7 mouse cellular contexts compared by ENCODE assay signal in genomic region chr17:71182211-71182721, GRCm38 (mm10). TPM values are rescaled to one million over a fixed set of nuclear protein-coding genes. Genes with fewer than 3 reads are reported as not detected.
DNase-seq lines count a peak whose midpoint lies in the region; ATAC-seq and TF ChIP-seq lines count a peak whose summit lies in the region.

Gene Lpin2 (plus strand): TSS chr17:71182560.

- TF ChIP-seq EP300 in liver, embryonic 14.5 days (IDR thresholded peaks at IDR 0.05; ENCODE audit: low read depth) = no peak

- peak within 1 kb of the TSS; percentile 99 for H3K4me3 ChIP-seq in kidney, adult 2 months (ENCODE audit: insufficient read depth, low read depth, low read length)
- H3K4me3 ChIP-seq in liver, embryonic 14.5 days (ENCODE audit: insufficient read depth in 1 of 2, low read depth in 2 of 2, low read length in 2 of 2) = peak within 1 kb of the TSS; percentile 75 to 76
- peak within 1 kb of the TSS; percentile 90 for H3K4me3 ChIP-seq in neural tube, embryonic 12.5 days

- H3K27me3 ChIP-seq in kidney, adult 2 months (replicated peaks; ENCODE audit: control insufficient read depth, insufficient read depth, low read length) = no peaks in the 10 kb centered on the region
- no peaks in the 10 kb centered on the region for H3K27me3 ChIP-seq in liver, embryonic 14.5 days (ENCODE audit: control insufficient read depth, insufficient read depth, low read length)
- no peaks in the 10 kb centered on the region for H3K27me3 ChIP-seq in neural tube, embryonic 12.5 days (replicated peaks)

- no peak for TF ChIP-seq POLR2A in kidney, adult 2 months (IDR thresholded peaks at IDR 0.05; ENCODE audit: low read depth, low read length)

- peak within 1 kb of the TSS; percentile 95 for H3K4me2 ChIP-seq in liver, embryonic 14.5 days (ENCODE audit: low read depth)
- peak within 1 kb of the TSS; percentile 63 for H3K4me2 ChIP-seq in neural tube, embryonic 12.5 days (replicated peaks)

- 35% methylated on average over 6 of the region's 6 CpGs for WGBS in kidney, adult 2 months
- WGBS in liver, embryonic 14.5 days (ENCODE audit: insufficient replicate concordance) = 4% methylated on average over 6 of the region's 6 CpGs
- 19% methylated on average over 6 of the region's 6 CpGs for whole genome bisulfite sequencing in neural tube, embryonic 12.5 days

- no peaks in the 10 kb centered on the region for H3K9me3 ChIP-seq in liver, embryonic 14.5 days (ENCODE audit: control insufficient read depth, low read length)
- no peaks in the 10 kb centered on the region for H3K9me3 ChIP-seq in neural tube, embryonic 12.5 days

- DNase-seq in ES-CJ7 (ENCODE audit: low read depth, low spot score) = peak; percentile 5
- DNase-seq in adrenal gland, postnatal 36 days = peak in 1 of 2 experiments; percentile 35
- DNase-seq in heart, adult 8-10 months (ENCODE audit: low spot score) = peak; percentile 80
- DNase-seq in kidney, adult 2 months = peak; percentile 76
- no peak for DNase-seq in liver, embryonic 14.5 days (ENCODE audit: low read depth in 3 of 3, low spot score in 3 of 3)

- H3K27ac ChIP-seq in kidney, adult 2 months (ENCODE audit: insufficient read depth, low read depth, low read length) = peak within 1 kb of the TSS; percentile 87
- peak within 1 kb of the TSS; percentile 79 for H3K27ac ChIP-seq in liver, embryonic 14.5 days
- H3K27ac ChIP-seq in neural tube, embryonic 12.5 days = no peak within 1 kb of the TSS; the same call in 1 of the 2 replicates

- peak within 1 kb of the TSS; percentile 87 for H3K9ac ChIP-seq in liver, embryonic 14.5 days (replicated peaks)
- H3K9ac ChIP-seq in neural tube, embryonic 12.5 days = peak within 1 kb of the TSS; percentile 95

- H3K4me1 ChIP-seq in kidney, adult 2 months (ENCODE audit: control insufficient read depth, insufficient read depth, low read length) = peaks cover 26% of the 10 kb centered on the region
- peaks cover 39 to 50% of the 10 kb centered on the region in 2 experiments for H3K4me1 ChIP-seq in liver, embryonic 14.5 days (replicated peaks; ENCODE audit: control insufficient read depth in 2 of 2, insufficient read depth in 2 of 2, low read length in 1 of 2)
- peaks cover 23% of the 10 kb centered on the region for H3K4me1 ChIP-seq in neural tube, embryonic 12.5 days

- no peaks in the 10 kb centered on the region for H3K36me3 ChIP-seq in kidney, adult 2 months (ENCODE audit: control insufficient read depth, insufficient read depth, low read length)
- no peaks in the 10 kb centered on the region for H3K36me3 ChIP-seq in liver, embryonic 14.5 days (replicated peaks; ENCODE audit: control insufficient read depth, insufficient read depth, low read depth)
- H3K36me3 ChIP-seq in neural tube, embryonic 12.5 days = no peaks in the 10 kb centered on the region

- no peak for TF ChIP-seq CTCF in kidney, adult 2 months (conservative IDR thresholded peaks at IDR 0.05; ENCODE audit: insufficient read depth, insufficient read length, low read depth, low read length)
- TF ChIP-seq CTCF in liver, embryonic 14.5 days (IDR thresholded peaks at IDR 0.05; ENCODE audit: low read depth) = no peak

- ATAC-seq in liver, embryonic 14.5 days (ENCODE audit: insufficient read depth) = no peak
- no peak for ATAC-seq in neural tube, embryonic 12.5 days (ENCODE audit: low FRiP score, low read depth)
- no peak for ATAC-seq in cerebellum, adult (ENCODE audit: insufficient number of reproducible peaks, low FRiP score, low TSS enrichment)

RNA-seq across cellular contexts. Expression of gene Lpin2, which starts in this region (rescaled TPM):
- 10 to 100 TPM; 38.1 to 39.7 TPM for total RNA-seq in adrenal gland, postnatal 36 days (2021)
- 10 to 100 TPM in 1 of 4 experiments, 1 to 10 TPM in 3; 7.4 to 11.1 (median 10.0) TPM for total RNA-seq in heart, adult 8-10 months (2022)
- polyA plus RNA-seq in kidney, adult 2 months (2012; rRNA removed) = 17.7 and 20.5 TPM in 2 replicates
- polyA plus RNA-seq in liver, embryonic 14.5 days (2012; rRNA removed) = 19.5 and 28.6 TPM in 2 replicates
- polyA plus RNA-seq in liver, embryonic 14.5 days (2014; fragmentation: Nextera tagmentation; extraction: Ambion mirVana) = 31.1 and 31.6 TPM in 2 replicates
- polyA plus RNA-seq in neural tube, embryonic 12.5 days (2016; fragmentation: Nextera tagmentation; extraction: Ambion mirVana) = 32.9 and 36.2 TPM in 2 replicates

Comparison
In these comparisons a context has a peak if more than half of its experiments do, and no peak if none do; other contexts are left out.
1. DNase-seq: peak in ES-CJ7 (single experiment), heart, adult 8-10 months (single experiment) and kidney, adult 2 months (single experiment); none in liver, embryonic 14.5 days (0 of 3).
2. Peak in every context shown above with its lines, with median percentiles within 50 percentile points of each other: H3K4me3 ChIP-seq.